Mouse (Mus musculus): ENCODE data around the gene Igsf3.

DNA sequence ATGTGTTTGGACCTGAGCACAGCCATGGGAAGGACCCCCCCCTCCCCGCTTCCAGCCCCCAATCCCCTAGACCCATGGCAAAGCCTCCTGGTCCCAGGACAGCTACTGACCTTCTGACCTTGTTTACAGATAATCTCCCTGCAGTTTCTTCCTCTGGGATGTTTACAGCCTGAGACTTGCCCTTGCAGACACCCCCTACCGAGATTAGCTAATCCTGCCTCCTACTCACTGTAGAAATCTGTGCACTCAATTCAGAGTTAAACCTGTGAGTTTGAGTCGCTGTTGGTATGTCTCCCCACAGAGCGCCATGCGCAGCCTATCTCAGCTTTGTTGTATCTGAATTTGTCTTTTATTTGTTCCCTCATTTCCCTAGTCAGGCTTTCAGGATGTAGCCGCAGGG is 35.2 kb downstream of the Igsf3 start:
- TF ChIP-seq POLR2A (IDR thresholded peaks at IDR 0.05; ENCODE audit: insufficient read depth, low read depth, low read length) (no peak), CTCF (IDR thresholded peaks at IDR 0.05) (no peak), EP300 (IDR thresholded peaks at IDR 0.05; ENCODE audit: insufficient read depth, low read depth, low read length) (no peak)

Data from heart, adult 2 months (tissue).